Mouse (Mus musculus) G1E (cell line): ENCODE measurements around the gene Herpud2.

Experiments
- CTCF ChIP-seq: IDR thresholded peaks from 2 replicates; pipeline ENCODE4 v1.5.1; 2012; ENCODE audit warnings: low read depth, low read length, inconsistent platforms, mixed read lengths
- GATA1 ChIP-seq: IDR thresholded peaks from 2 replicates; pipeline ENCODE4 v1.6.1; 2012; ENCODE audit warnings: borderline replicate concordance, low read length, inconsistent platforms, mixed read lengths
- GATA2 ChIP-seq: IDR thresholded peaks from 2 replicates; pipeline ENCODE4 v1.6.1; 2012; ENCODE audit warnings: low read depth, low read length, inconsistent platforms, borderline replicate concordance
- POLR2AphosphoS5 ChIP-seq: IDR thresholded peaks from 2 replicates; pipeline ENCODE4 v1.6.1; 2012; ENCODE audit warnings: low read depth, low read length, inconsistent platforms; ENCODE audit not compliant: insufficient replicate concordance
- TAL1 ChIP-seq: conservative IDR thresholded peaks from 2 replicates; pipeline ENCODE4 v1.6.1; 2012; ENCODE audit warnings: low read depth, low read length, inconsistent platforms, mixed read lengths

GRCm38 (mm10) chr9:25158218-25158617, 6.6 kb upstream of the Herpud2 start:
- TF ChIP-seq CTCF (no peak), GATA1 (no peak), POLR2AphosphoS5 (no peak), TAL1 (no peak), GATA2 (no peak)
